Mouse (Mus musculus): ENCODE results near the gene Epb41l4b. TPM values are rescaled to one million over a fixed set of nuclear protein-coding genes. Genes with fewer than 3 reads are reported as not detected.

The Epb41l4b gene
- polyA plus RNA-seq, 1 experiment from 2014 or later: 1.9 TPM

GRCm38 (mm10) chr4:57068397-57068796, 74.8 kb downstream of the Epb41l4b start:
- Histone ChIP-seq H3K9me3 (no peaks in the 10 kb centered on the region), H3K27ac (no peak overlapping the region), H3K9ac (no peak overlapping the region), H3K4me1 (peaks cover 5% of the 10 kb centered on the region), H3K27me3 (replicated peaks) (no peaks in the 10 kb centered on the region), H3K4me3 (no peak overlapping the region), H3K36me3 (no peaks in the 10 kb centered on the region), H3K4me2 (replicated peaks) (no peak overlapping the region)
- no peak for ATAC-seq (ENCODE audit: low FRiP score, low read depth)
- WGBS: 84% methylated on average over 7 of the region's 7 CpGs

DNA sequence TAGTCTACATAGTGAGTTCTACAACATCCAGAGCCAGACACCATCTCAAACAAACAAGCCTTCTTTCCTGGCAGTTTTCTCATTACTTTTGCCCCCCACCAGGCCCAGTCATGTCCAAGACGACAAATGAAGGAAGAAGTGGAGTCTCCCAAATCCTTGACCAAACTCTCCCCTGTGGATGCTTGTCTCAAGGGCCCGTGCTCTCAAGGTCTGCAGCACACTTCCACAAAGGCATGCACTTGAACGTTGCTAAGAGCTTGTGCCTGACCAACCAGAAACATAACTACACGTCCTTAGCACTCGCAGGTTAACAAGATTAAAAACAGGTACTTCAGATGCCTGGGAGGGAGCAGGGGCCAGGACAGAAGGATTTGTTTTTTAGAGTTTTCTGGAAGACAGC, 75.4 kb downstream of the Epb41l4b start:
- Histone ChIP-seq H3K4me3 (no peak overlapping the region), H3K36me3 (no peaks in the 10 kb centered on the region), H3K4me1 (peaks cover 5% of the 10 kb centered on the region), H3K4me2 (replicated peaks) (no peak overlapping the region), H3K9ac (no peak overlapping the region), H3K27ac (no peak overlapping the region), H3K27me3 (replicated peaks) (no peaks in the 10 kb centered on the region), H3K9me3 (no peaks in the 10 kb centered on the region)
- WGBS: 87% methylated on average over 5 of the region's 5 CpGs
- ATAC-seq (ENCODE audit: low FRiP score, low read depth): no peak

- no peak for ATAC-seq (ENCODE audit: low FRiP score, low read depth)
- peaks cover 5% of the 10 kb centered on the region for H3K4me1 ChIP-seq
- no peaks in the 10 kb centered on the region for H3K9me3 ChIP-seq
- H3K4me2 ChIP-seq (replicated peaks): no peak overlapping the region
- no peaks in the 10 kb centered on the region for H3K36me3 ChIP-seq
- H3K27me3 ChIP-seq (replicated peaks): no peaks in the 10 kb centered on the region
- WGBS: 94% methylated on average over 2 of the region's 2 CpGs
- no peak overlapping the region for H3K9ac ChIP-seq
- no peak overlapping the region for H3K27ac ChIP-seq
- no peak overlapping the region for H3K4me3 ChIP-seq
Measured at GRCm38 (mm10) chr4:57066936-57067335, 76.3 kb downstream of the Epb41l4b start.

- H3K9me3 ChIP-seq: no peaks in the 10 kb centered on the region
- H3K4me3 ChIP-seq: no peak overlapping the region
- 27% methylated on average over 4 of the region's 4 CpGs for WGBS
- H3K27me3 ChIP-seq (replicated peaks): no peaks in the 10 kb centered on the region
- H3K4me1 ChIP-seq: peaks cover 5% of the 10 kb centered on the region
- H3K9ac ChIP-seq: no peak overlapping the region
- no peaks in the 10 kb centered on the region for H3K36me3 ChIP-seq
- peak; percentile 73; the same call in 1 of the 2 replicates for ATAC-seq (ENCODE audit: low FRiP score, low read depth)
- no peak overlapping the region for H3K4me2 ChIP-seq (replicated peaks)
- no peak overlapping the region for H3K27ac ChIP-seq
Measured at GRCm38 (mm10) chr4:57065273-57065672, 78.0 kb downstream of the Epb41l4b start.

- WGBS: 5% methylated on average over 2 of the region's 2 CpGs
- Histone ChIP-seq H3K9ac (no peak overlapping the region), H3K4me3 (no peak overlapping the region), H3K36me3 (no peaks in the 10 kb centered on the region), H3K4me1 (peaks cover 5% of the 10 kb centered on the region), H3K27me3 (replicated peaks) (no peaks in the 10 kb centered on the region), H3K9me3 (no peaks in the 10 kb centered on the region), H3K4me2 (replicated peaks) (no peak overlapping the region), H3K27ac (no peak overlapping the region)
- peak; percentile 59 for ATAC-seq (ENCODE audit: low FRiP score, low read depth)
Measured at GRCm38 (mm10) chr4:57064830-57065229, 78.4 kb downstream of the Epb41l4b start.

- no peak for ATAC-seq (ENCODE audit: low FRiP score, low read depth)
- Histone ChIP-seq H3K4me1 (peaks cover 5% of the 10 kb centered on the region), H3K4me2 (replicated peaks) (no peak overlapping the region), H3K4me3 (no peak overlapping the region), H3K27ac (no peak overlapping the region), H3K27me3 (replicated peaks) (no peaks in the 10 kb centered on the region), H3K36me3 (no peaks in the 10 kb centered on the region), H3K9ac (no peak overlapping the region), H3K9me3 (no peaks in the 10 kb centered on the region)
- WGBS: 82% methylated on average over 15 of the region's 15 CpGs
Measured at GRCm38 (mm10) chr4:57060319-57060831, 82.9 kb downstream of the Epb41l4b start.

DNA sequence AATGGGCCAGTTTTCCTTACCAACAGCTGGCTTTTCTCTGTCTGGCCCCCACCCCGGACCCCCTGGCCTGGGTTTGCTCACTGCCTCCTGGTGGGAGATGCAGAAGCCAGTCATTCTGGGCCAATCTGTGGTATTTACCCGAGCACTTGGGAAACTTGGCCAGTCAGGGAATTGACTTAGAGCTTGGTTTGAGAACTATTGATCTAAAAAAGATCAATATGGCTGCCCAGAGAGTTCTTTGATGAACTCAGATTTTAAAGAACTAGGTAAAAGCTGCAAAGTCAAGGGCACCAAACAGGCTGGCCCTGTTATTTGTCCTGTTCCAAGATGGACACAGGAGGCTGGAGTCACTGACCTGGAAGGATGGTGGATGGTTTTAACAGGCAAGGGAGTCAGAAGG, 84.6 kb downstream of the Epb41l4b start:
- no peak for ATAC-seq (ENCODE audit: low FRiP score, low read depth)
- H3K36me3 ChIP-seq: no peaks in the 10 kb centered on the region
- H3K4me3 ChIP-seq: no peak overlapping the region
- no peaks in the 10 kb centered on the region for H3K4me1 ChIP-seq
- no peak overlapping the region for H3K9ac ChIP-seq
- no peak overlapping the region for H3K4me2 ChIP-seq (replicated peaks)
- no peaks in the 10 kb centered on the region for H3K9me3 ChIP-seq
- no peaks in the 10 kb centered on the region for H3K27me3 ChIP-seq (replicated peaks)
- WGBS: 74% methylated on average over 2 of the region's 2 CpGs
- no peak overlapping the region for H3K27ac ChIP-seq

- Histone ChIP-seq H3K36me3 (no peaks in the 10 kb centered on the region), H3K27ac (no peak overlapping the region), H3K4me2 (replicated peaks) (no peak overlapping the region), H3K4me1 (no peaks in the 10 kb centered on the region), H3K4me3 (no peak overlapping the region), H3K27me3 (replicated peaks) (no peaks in the 10 kb centered on the region), H3K9ac (no peak overlapping the region), H3K9me3 (no peaks in the 10 kb centered on the region)
- WGBS: 93% methylated on average over 4 of the region's 4 CpGs
- no peak for ATAC-seq (ENCODE audit: low FRiP score, low read depth)
Measured at GRCm38 (mm10) chr4:57057637-57058036, 85.6 kb downstream of the Epb41l4b start.

DNA sequence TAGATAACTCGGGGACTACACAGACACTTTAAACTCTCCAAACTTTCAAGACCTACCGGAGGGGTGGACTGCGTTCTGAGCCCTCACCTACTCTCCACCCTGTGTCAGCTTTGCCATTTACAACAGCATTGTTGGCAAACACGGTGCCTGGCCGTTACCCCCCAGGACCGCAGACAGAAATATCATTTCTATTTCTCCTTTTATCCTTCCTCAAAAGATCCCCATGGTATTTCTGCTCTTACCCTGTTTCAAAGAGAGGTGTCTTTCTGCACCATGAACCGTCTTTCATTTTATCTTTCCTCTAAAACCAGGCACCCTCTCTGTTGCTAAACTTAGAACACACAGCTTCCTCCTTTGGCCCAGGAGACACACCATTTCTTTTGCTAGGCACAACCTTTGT, 87.6 kb downstream of the Epb41l4b start:
- no peak overlapping the region for H3K9ac ChIP-seq
- no peak for ATAC-seq (ENCODE audit: low FRiP score, low read depth)
- H3K27ac ChIP-seq: no peak overlapping the region
- 88% methylated on average over 7 of the region's 7 CpGs for WGBS
- no peaks in the 10 kb centered on the region for H3K9me3 ChIP-seq
- no peaks in the 10 kb centered on the region for H3K4me1 ChIP-seq
- no peak overlapping the region for H3K4me2 ChIP-seq (replicated peaks)
- no peak overlapping the region for H3K4me3 ChIP-seq
- H3K27me3 ChIP-seq (replicated peaks): no peaks in the 10 kb centered on the region
- H3K36me3 ChIP-seq: no peaks in the 10 kb centered on the region

DNA sequence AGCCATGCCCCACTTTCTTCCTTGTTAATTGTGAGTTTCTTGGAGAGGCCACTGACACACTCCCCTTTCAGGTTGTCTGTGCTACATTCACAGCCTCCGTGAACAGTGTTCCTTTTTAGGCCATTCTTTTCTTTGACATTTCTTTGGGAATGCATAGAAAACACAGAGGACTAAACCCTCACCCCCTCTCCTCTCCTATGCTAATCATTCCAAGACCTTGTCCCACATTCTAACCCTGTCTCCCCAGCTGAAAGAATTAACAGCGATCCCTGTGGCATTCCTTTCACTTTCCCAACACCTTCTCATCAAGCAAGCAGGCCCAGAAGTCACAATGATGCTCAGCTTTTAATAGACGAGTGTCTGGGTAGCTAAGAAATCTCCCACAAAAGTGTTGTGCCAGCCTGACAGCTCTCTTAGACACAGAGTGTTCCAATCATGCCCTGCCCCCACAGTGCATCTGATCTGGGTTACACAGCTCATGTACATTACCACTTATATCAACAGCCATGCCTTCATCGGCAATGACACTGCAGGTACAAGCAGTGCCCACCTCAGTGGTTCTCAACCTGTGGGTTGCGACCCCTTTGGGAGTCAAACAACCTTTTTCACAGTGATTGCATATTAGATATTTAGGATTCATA, 93.8 kb downstream of the Epb41l4b start:
- no peak overlapping the region for H3K27ac ChIP-seq
- H3K4me2 ChIP-seq (replicated peaks): no peak overlapping the region
- no peaks in the 10 kb centered on the region for H3K9me3 ChIP-seq
- H3K9ac ChIP-seq: no peak overlapping the region
- no peak for ATAC-seq (ENCODE audit: low FRiP score, low read depth)
- no peaks in the 10 kb centered on the region for H3K36me3 ChIP-seq
- 59% methylated on average over 5 of the region's 5 CpGs for WGBS
- no peaks in the 10 kb centered on the region for H3K4me1 ChIP-seq
- no peaks in the 10 kb centered on the region for H3K27me3 ChIP-seq (replicated peaks)
- H3K4me3 ChIP-seq: no peak overlapping the region

GRCm38 (mm10) chr4:57048566-57048965, 94.7 kb downstream of the Epb41l4b start:
- H3K4me2 ChIP-seq (replicated peaks): no peak overlapping the region
- H3K27ac ChIP-seq: no peak overlapping the region
- H3K9ac ChIP-seq: no peak overlapping the region
- H3K4me1 ChIP-seq: no peaks in the 10 kb centered on the region
- H3K27me3 ChIP-seq (replicated peaks): no peaks in the 10 kb centered on the region
- WGBS: 67% methylated on average over 6 of the region's 6 CpGs
- H3K4me3 ChIP-seq: no peak overlapping the region
- H3K9me3 ChIP-seq: no peaks in the 10 kb centered on the region
- no peak for ATAC-seq (ENCODE audit: low FRiP score, low read depth)
- H3K36me3 ChIP-seq: no peaks in the 10 kb centered on the region

- ATAC-seq (ENCODE audit: low FRiP score, low read depth): no peak
- Histone ChIP-seq H3K27ac (no peak overlapping the region), H3K9me3 (no peaks in the 10 kb centered on the region), H3K27me3 (replicated peaks) (no peaks in the 10 kb centered on the region), H3K4me3 (no peak overlapping the region), H3K9ac (no peak overlapping the region), H3K4me2 (replicated peaks) (no peak overlapping the region), H3K4me1 (no peaks in the 10 kb centered on the region), H3K36me3 (no peaks in the 10 kb centered on the region)
- whole genome bisulfite sequencing: 58% methylated on average over 9 of the region's 9 CpGs
Measured at GRCm38 (mm10) chr4:57046160-57046571, 97.1 kb downstream of the Epb41l4b start.

DNA sequence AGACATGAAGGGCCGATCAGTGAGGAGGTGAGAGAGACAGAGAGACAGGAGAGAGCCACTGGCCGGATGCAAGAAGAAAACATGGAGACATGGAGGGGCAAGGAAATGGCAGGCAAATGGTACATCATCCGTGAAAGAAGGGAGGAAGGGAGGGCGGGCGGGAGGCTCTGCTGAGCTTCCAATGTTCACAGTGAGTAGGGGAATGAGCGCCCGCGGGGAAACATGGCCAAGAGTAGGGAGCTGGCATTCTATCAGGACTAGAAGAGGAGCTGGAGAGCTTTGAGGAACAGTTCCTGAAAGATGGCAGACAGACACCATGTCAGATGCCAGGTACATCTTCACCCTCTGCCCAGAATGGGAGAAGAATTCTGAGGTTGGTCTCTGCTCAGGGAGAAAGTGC, 99.6 kb downstream of the Epb41l4b start:
- Histone ChIP-seq H3K4me3 (no peak overlapping the region), H3K9me3 (no peaks in the 10 kb centered on the region), H3K9ac (no peak overlapping the region), H3K27me3 (replicated peaks) (no peaks in the 10 kb centered on the region), H3K4me2 (replicated peaks) (no peak overlapping the region), H3K4me1 (peaks cover 9% of the 10 kb centered on the region), H3K36me3 (no peaks in the 10 kb centered on the region), H3K27ac (no peak overlapping the region)
- no peak for ATAC-seq (ENCODE audit: low FRiP score, low read depth)
- 91% methylated on average over 8 of the region's 8 CpGs for WGBS
